In the genomic region with DNA sequence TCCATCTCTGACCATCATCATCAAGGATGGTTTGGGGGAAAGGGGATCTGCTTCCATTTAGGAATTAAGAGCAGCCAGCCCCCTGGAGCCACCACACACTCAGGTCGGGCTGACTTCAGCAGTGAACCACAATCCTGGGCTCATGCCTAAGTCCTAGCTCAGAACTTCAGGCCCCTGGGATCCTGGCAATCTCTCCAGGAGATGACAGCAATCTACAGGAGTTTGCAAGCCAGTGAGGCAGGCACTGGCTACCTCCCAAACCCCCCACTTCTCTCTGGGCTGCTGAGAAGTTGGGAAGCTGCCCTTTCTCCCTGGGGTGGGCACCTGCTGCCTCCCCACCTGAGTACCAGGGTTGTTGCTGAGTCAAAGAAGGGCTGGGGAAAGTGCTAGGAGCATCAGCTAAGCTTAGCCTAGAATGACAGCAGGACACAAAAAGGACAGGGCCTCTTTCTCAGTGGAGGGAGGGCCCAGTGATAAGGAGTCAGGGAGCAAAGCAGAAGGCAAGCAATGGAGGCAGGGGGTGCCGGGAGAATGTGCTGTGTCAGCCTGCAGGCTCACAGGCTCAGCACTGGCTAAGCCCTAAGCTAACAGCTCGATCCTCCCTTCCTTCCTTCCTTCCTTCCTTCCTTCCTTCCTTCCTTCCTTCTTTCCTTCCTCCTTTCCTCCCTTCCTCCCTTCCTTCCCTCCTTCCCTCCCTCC, we compare ENCODE assay signal across 28 mouse cellular contexts. TPM values are rescaled to one million over a fixed set of nuclear protein-coding genes. Genes with fewer than 3 reads are reported as not detected.
DNase-seq lines count a peak whose midpoint lies in the region; ATAC-seq and TF ChIP-seq lines count a peak whose summit lies in the region.
"Had no signal": no experiment of that assay in that cellular context is flagged by ENCODE, and none has a peak within 500 bp of the region (broad histone marks: within the 10 kb centered on the region; RNA-seq: fewer than 3 reads in every experiment).

No protein-coding gene starts in this region.

- H3K27ac ChIP-seq in embryonic facial prominence, embryonic 13.5 days, result peak overlapping the region; percentile 44
- H3K27ac ChIP-seq in liver, embryonic 14.5 days, result no peak overlapping the region
- H3K27ac ChIP-seq: heart, embryonic 10.5 days; hindbrain, embryonic 10.5 days; hindbrain, postnatal 0 days; limb, embryonic 13.5 days; midbrain, embryonic 15.5 days; neural tube, embryonic 12.5 days; stomach, embryonic 15.5 days had no signal

- H3K36me3 ChIP-seq in embryonic facial prominence, embryonic 13.5 days, result no peaks in the 10 kb centered on the region
- H3K36me3 ChIP-seq in liver, embryonic 14.5 days (replicated peaks; ENCODE audit: control insufficient read depth, insufficient read depth, low read depth), result no peaks in the 10 kb centered on the region
- H3K36me3 ChIP-seq: embryonic facial prominence, embryonic 15.5 days; heart, embryonic 10.5 days; hindbrain, embryonic 10.5 days; limb, embryonic 13.5 days; midbrain, embryonic 15.5 days; neural tube, embryonic 12.5 days; stomach, embryonic 15.5 days had no signal

- no peak overlapping the region for H3K4me3 ChIP-seq in embryonic facial prominence, embryonic 13.5 days
- no peak overlapping the region for H3K4me3 ChIP-seq in liver, embryonic 14.5 days (ENCODE audit: insufficient read depth in 1 of 2, low read depth in 2 of 2, low read length in 2 of 2)
- H3K4me3 ChIP-seq: embryonic facial prominence, embryonic 15.5 days; heart, embryonic 10.5 days; hindbrain, embryonic 10.5 days; limb, embryonic 13.5 days; midbrain, embryonic 15.5 days; neural tube, embryonic 12.5 days; stomach, embryonic 15.5 days had no signal

- ATAC-seq in embryonic facial prominence, embryonic 13.5 days (ENCODE audit: insufficient number of reproducible peaks, insufficient read depth, low FRiP score, low TSS enrichment, low read depth), result no peak
- ATAC-seq in liver, embryonic 14.5 days (ENCODE audit: insufficient read depth), result 0 out of 2 replicates have a peak, but pooled peaks have one; percentile 33
- ATAC-seq: hindbrain, postnatal 0 days; intestine, embryonic 16.5 days; midbrain, embryonic 15.5 days had no signal

- peaks cover 67% of the 10 kb centered on the region for H3K27me3 ChIP-seq in embryonic facial prominence, embryonic 13.5 days
- H3K27me3 ChIP-seq in liver, embryonic 14.5 days (ENCODE audit: control insufficient read depth, insufficient read depth, low read length), result no peaks in the 10 kb centered on the region
- H3K27me3 ChIP-seq: neural tube, embryonic 12.5 days had no signal

- H3K4me1 ChIP-seq in embryonic facial prominence, embryonic 13.5 days, result peaks cover 19% of the 10 kb centered on the region
- no peaks in the 10 kb centered on the region for H3K4me1 ChIP-seq in liver, embryonic 14.5 days (replicated peaks; ENCODE audit: control insufficient read depth in 2 of 2, insufficient read depth in 2 of 2, low read length in 1 of 2)
- H3K4me1 ChIP-seq: embryonic facial prominence, embryonic 15.5 days; midbrain, embryonic 15.5 days; neural tube, embryonic 12.5 days had no signal

- intact Hi-C loops in heart, postnatal 36 days (cut with DNase I), result no loop called here

- no peak for TF ChIP-seq EP300 in liver, embryonic 14.5 days (IDR thresholded peaks at IDR 0.05; ENCODE audit: low read depth)

- WGBS in embryonic facial prominence, embryonic 13.5 days, result 43% methylated on average over 3 of the region's 3 CpGs
- 40% methylated on average over 2 of the region's 3 CpGs for WGBS in liver, embryonic 14.5 days (ENCODE audit: insufficient replicate concordance)

- peak; percentile 89 for DNase-seq in heart, adult 11 months
- no peak for DNase-seq in heart, postnatal 36 days
- peak; percentile 45 for DNase-seq in 3T3-L1 (ENCODE audit: low read depth, low spot score)
- DNase-seq in liver, embryonic 14.5 days (ENCODE audit: low read depth in 3 of 3, low spot score in 3 of 3), result no peak
- DNase-seq in thymus, postnatal 14 days, result no peak
- no peak for DNase-seq in yolk sac, embryonic 10.5 days (ENCODE audit: low spot score)
- DNase-seq in adrenal gland, postnatal 36 days, result no peak
- DNase-seq: adrenal gland, adult 8-10 months; cerebellum, adult 18-20 months; cerebellum, postnatal 25 days; embryo, embryonic 11 days; kidney, adult 9 months; kidney, postnatal 36 days; lung, adult 2 months; lung, postnatal 14 days; retina, postnatal 1 day; right cerebral cortex, postnatal 4 days; thymus, postnatal 36 days had no signal

- no peak overlapping the region for H3K4me2 ChIP-seq in embryonic facial prominence, embryonic 13.5 days
- H3K4me2 ChIP-seq in liver, embryonic 14.5 days (ENCODE audit: low read depth), result no peak overlapping the region
- H3K4me2 ChIP-seq: embryonic facial prominence, embryonic 15.5 days; limb, embryonic 13.5 days; midbrain, embryonic 15.5 days; neural tube, embryonic 12.5 days; stomach, embryonic 15.5 days had no signal

- no peaks in the 10 kb centered on the region for H3K9me3 ChIP-seq in embryonic facial prominence, embryonic 13.5 days
- H3K9me3 ChIP-seq in liver, embryonic 14.5 days (ENCODE audit: control insufficient read depth, low read length), result no peaks in the 10 kb centered on the region
- H3K9me3 ChIP-seq: embryonic facial prominence, embryonic 15.5 days; heart, embryonic 10.5 days; hindbrain, embryonic 10.5 days; limb, embryonic 13.5 days; midbrain, embryonic 15.5 days; neural tube, embryonic 12.5 days; stomach, embryonic 15.5 days had no signal

- no peak overlapping the region for H3K9ac ChIP-seq in embryonic facial prominence, embryonic 13.5 days
- H3K9ac ChIP-seq in liver, embryonic 14.5 days (replicated peaks), result no peak overlapping the region
- H3K9ac ChIP-seq: embryonic facial prominence, embryonic 15.5 days; limb, embryonic 13.5 days; midbrain, embryonic 15.5 days; neural tube, embryonic 12.5 days; stomach, embryonic 15.5 days had no signal

- no peak for TF ChIP-seq CTCF in liver, embryonic 14.5 days (IDR thresholded peaks at IDR 0.05; ENCODE audit: low read depth)

RNA-seq across cellular contexts. Expression of a gene that starts 54.8 kb away (rescaled TPM):
- 10 to 100 TPM; 18.6 to 23.3 TPM for total RNA-seq in heart, postnatal 36 days (2021)
- 181 and 195 TPM in 2 replicates for polyA plus RNA-seq in embryonic facial prominence, embryonic 13.5 days (2015; fragmentation: Nextera tagmentation; extraction: Ambion mirVana)
- polyA plus RNA-seq in liver, embryonic 14.5 days (2012; rRNA removed), result 12.3 and 17.5 TPM in 2 replicates
- polyA plus RNA-seq in liver, embryonic 14.5 days (2014; fragmentation: Nextera tagmentation; extraction: Ambion mirVana), result 22.9 and 25.3 TPM in 2 replicates
- total RNA-seq in adrenal gland, postnatal 36 days (2021), result 100 to 1,000 TPM; 116 to 170 TPM

Comparison
In these comparisons a context has a peak if more than half of its experiments do, and no peak if none do; other contexts are left out.
1. DNase-seq: peak in heart, adult 11 months (single experiment) and 3T3-L1 (single experiment); none in heart, postnatal 36 days (0 of 2), liver, embryonic 14.5 days (0 of 3), thymus, postnatal 14 days (single experiment), yolk sac, embryonic 10.5 days (single experiment) and adrenal gland, postnatal 36 days (0 of 2).
2. RNA of a gene that starts 54.8 kb away (total RNA-seq): 116 to 170 TPM in adrenal gland, postnatal 36 days; 18.6 to 23.3 TPM in heart, postnatal 36 days; every median in the first group is over 4 times any median in the second.